Mouse (Mus musculus) thymus, adult 2 months (tissue): ENCODE results near the gene Bcl9l. TPM values are rescaled to one million over a fixed set of nuclear protein-coding genes. Genes with fewer than 3 reads are reported as not detected.

Experiments
- DNase-seq: peaks from one replicate; pipeline ENCODE4 v3.0.0; 2021
- H3K27ac ChIP-seq: fragments of 200-500 bp; 2 replicates; pipeline ENCODE4 v1.5.1; 2012; ENCODE audit warnings: low read length, control low read depth; ENCODE audit not compliant: control insufficient read depth, insufficient read depth
- H3K27me3 ChIP-seq: fragments of 200-500 bp; 2 replicates; pipeline ENCODE4 v1.6.1; 2012; ENCODE audit warnings: mild to moderate bottlenecking, low read length, moderate library complexity, mixed read lengths; ENCODE audit not compliant: control insufficient read depth, insufficient read depth
- H3K36me3 ChIP-seq: fragments of 200-500 bp; 2 replicates; pipeline ENCODE4 v1.6.1; 2012; ENCODE audit warnings: mild to moderate bottlenecking, low read length, moderate library complexity; ENCODE audit not compliant: control insufficient read depth, insufficient read depth
- H3K4me1 ChIP-seq: fragments of 200-500 bp; replicated peaks from 2 replicates; pipeline ENCODE4 v1.6.1; 2012; ENCODE audit warnings: low read length; ENCODE audit not compliant: control insufficient read depth, insufficient read depth
- H3K4me3 ChIP-seq: fragments of 200-500 bp; 2 replicates; pipeline ENCODE4 v1.5.1; 2012; ENCODE audit warnings: mild to moderate bottlenecking, low read length, control low read depth, moderate library complexity; ENCODE audit not compliant: control insufficient read depth, insufficient read depth
- CTCF ChIP-seq: fragments of 200-500 bp; IDR thresholded peaks from 2 replicates; pipeline ENCODE4 v1.5.1; 2012; ENCODE audit warnings: mild to moderate bottlenecking, control low read depth, low read length, moderate library complexity, borderline replicate concordance; ENCODE audit not compliant: control insufficient read depth, poor library complexity, insufficient read depth; ENCODE audit errors: extremely low read depth
- POLR2A ChIP-seq: fragments of 200-500 bp; IDR thresholded peaks from 2 replicates; pipeline ENCODE4 v1.6.1; 2012; ENCODE audit warnings: mild to moderate bottlenecking, low read length, control low read depth, moderate library complexity; ENCODE audit not compliant: control insufficient read depth, poor library complexity, insufficient read depth; ENCODE audit errors: extremely low read depth
- WGBS: fragments of 180-500 bp; shearing (Covaris S2); methylation state at CpG from one replicate; pipeline ENCODE4 v1.1.7; 2018; 5-methylcytosine and 5-hydroxymethylcytosine counted together
- polyA plus RNA-seq: library from polyadenylated mRNA; depleted of rRNA; stranded (reverse); fragments of >200 nt; gene quantifications from 2 replicates; pipeline ENCODE4 v1.2.3, GENCODE M21; 2012; rRNA removed

Gene Bcl9l
- polyA plus RNA-seq, 1 experiment, result 38.7 TPM

DNA sequence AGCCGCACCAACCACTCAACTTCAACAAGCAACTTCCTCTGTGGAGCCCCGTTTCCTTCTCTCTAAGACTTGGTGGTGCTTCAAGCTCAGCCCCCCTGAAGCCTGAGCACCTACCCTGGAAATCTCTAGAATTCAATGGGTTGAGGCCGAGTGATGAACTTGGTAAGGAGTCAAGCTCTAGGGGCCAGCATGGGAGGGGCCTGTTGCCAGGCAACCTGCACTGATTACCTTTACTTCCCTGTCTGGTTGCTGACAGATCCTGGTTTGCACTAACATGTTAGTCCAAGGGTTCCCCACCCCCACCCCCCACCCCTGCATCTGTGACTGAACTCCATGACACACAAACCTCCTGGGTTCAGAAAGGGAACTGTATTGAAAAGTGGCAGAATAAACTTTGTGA, 62.4 kb downstream of the Bcl9l start:
- no peak for DNase-seq
- 52% methylated on average over 3 of the region's 3 CpGs for WGBS
- Histone ChIP-seq H3K36me3 (no peaks in the 10 kb centered on the region), H3K27ac (no peak overlapping the region), H3K4me3 (no peak overlapping the region), H3K27me3 (no peaks in the 10 kb centered on the region), H3K4me1 (peaks cover 1% of the 10 kb centered on the region)
- TF ChIP-seq POLR2A, result no peak
- TF ChIP-seq CTCF, result no peak

DNA sequence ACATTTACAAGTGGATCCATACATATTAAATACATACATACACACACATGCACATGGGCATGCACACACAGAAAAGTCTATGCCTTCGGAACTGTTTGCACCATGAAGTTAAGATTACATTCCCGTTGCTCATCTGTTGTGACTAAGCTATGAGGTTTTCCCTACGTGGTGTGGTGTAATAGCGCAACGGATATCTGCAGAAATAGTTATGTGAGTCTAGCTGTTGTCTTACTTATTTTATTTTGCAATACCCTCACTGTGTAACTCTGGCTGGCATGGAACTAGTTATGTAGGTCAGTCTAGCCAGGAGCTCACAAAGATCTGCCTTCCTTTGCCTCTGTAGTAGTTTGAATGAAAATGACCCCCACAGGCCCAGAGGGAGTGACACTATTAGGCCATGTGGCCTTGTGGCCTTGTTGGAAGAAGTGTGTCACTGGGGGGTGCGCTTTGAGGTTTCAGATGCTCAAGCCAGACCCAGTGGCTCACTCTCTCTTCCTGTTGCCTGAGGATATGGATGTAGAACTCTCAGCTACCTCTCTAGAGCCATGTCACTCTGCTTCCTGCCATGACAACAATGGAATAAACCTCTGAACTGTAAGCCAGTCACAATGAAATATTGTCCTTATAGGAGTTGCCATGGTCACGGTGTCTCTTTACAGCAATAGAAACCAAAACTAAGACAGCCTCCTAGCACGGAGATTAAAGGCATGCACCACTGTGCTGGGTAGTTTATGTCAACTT, 66.0 kb downstream of the Bcl9l start:
- no peak for DNase-seq
- no peak for TF ChIP-seq POLR2A
- no peak for TF ChIP-seq CTCF
- Histone ChIP-seq H3K4me1 (no peaks in the 10 kb centered on the region), H3K4me3 (no peak overlapping the region), H3K27me3 (no peaks in the 10 kb centered on the region), H3K27ac (no peak overlapping the region), H3K36me3 (no peaks in the 10 kb centered on the region)
- WGBS, result 96% methylated on average over 8 of the region's 8 CpGs

DNA sequence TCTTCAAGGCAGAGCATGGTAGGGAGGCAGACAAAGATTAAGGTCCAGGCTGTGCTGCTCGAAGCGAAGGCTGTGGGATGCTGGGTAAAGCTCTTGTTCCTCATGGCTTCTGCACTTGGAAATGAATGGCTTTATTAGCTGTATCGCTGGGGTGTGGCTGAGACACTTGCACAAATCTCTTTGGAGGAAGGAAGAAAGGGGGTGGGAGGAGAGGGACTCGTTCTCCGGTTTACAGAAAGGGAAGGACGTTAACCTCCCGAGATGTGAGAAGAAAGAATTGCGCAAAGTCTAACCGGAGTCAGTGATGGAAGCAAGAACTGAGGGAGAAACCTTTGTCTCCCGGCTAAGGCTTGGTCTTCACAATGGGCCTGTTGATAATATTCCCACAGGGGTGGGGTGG, 68.5 kb downstream of the Bcl9l start:
- WGBS, result 62% methylated on average over 10 of the region's 10 CpGs
- no peaks in the 10 kb centered on the region for H3K27me3 ChIP-seq
- TF ChIP-seq POLR2A (no peak), CTCF (no peak)
- DNase-seq, result no peak
- no peaks in the 10 kb centered on the region for H3K4me1 ChIP-seq
- no peaks in the 10 kb centered on the region for H3K36me3 ChIP-seq
- no peak overlapping the region for H3K27ac ChIP-seq
- no peak overlapping the region for H3K4me3 ChIP-seq

DNA sequence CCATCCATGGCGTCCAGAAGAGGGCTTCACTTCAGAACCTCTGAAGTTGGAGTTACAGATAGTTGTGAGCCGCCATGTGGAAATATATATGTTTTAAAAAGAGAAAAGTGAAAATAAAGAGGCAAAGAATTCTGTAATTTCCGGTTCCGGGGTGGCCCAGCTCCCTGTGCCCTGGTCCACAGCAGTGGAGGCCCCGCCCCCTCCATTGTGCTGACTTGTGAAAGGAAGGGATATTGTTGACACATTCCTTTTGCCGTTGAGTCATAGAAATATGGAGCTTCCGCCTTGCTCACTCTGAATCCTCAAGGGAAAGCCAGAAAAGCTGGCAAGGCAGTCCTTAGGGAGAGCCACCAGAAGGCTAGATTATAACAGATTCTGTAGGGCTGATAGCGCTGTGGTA, 69.5 kb downstream of the Bcl9l start:
- DNase-seq, result no peak
- no peaks in the 10 kb centered on the region for H3K27me3 ChIP-seq
- 90% methylated on average over 8 of the region's 8 CpGs for WGBS
- no peak overlapping the region for H3K4me3 ChIP-seq
- no peaks in the 10 kb centered on the region for H3K36me3 ChIP-seq
- TF ChIP-seq CTCF, result no peak
- no peak for TF ChIP-seq POLR2A
- H3K4me1 ChIP-seq, result no peaks in the 10 kb centered on the region
- no peak overlapping the region for H3K27ac ChIP-seq

Other genes starting within 250 kb of the Bcl9l start
- gene Cbl, start 248.8 kb upstream of the Bcl9l start, polyA plus RNA-seq, result 132 and 194 TPM in 2 replicates
- gene Ccdc153, start 242.1 kb upstream of the Bcl9l start, polyA plus RNA-seq, result 6.1 and 13.0 TPM in 2 replicates
- 0.55 and 0.59 TPM in 2 replicates for gene Pdzd3, start 231.4 kb upstream of the Bcl9l start, polyA plus RNA-seq
- 13.4 and 16.2 TPM in 2 replicates for gene Nlrx1, start 214.2 kb upstream of the Bcl9l start, polyA plus RNA-seq
- 1.2 and 2.7 TPM in 2 replicates for gene Abcg4, start 194.2 kb upstream of the Bcl9l start, polyA plus RNA-seq
- 71.1 and 71.9 TPM in 2 replicates for gene Hinfp, start 177.2 kb upstream of the Bcl9l start, polyA plus RNA-seq
- gene C2cd2l, start 162.5 kb upstream of the Bcl9l start, polyA plus RNA-seq, result 94.1 and 110 TPM in 2 replicates
- gene Dpagt1, start 156.8 kb upstream of the Bcl9l start, polyA plus RNA-seq, result 47.9 and 49.5 TPM in 2 replicates
- gene H2afx, start 148.1 kb upstream of the Bcl9l start, polyA plus RNA-seq, result 891 and 1,033 TPM in 2 replicates
- 40.7 and 42.2 TPM in 2 replicates for gene Hmbs, start 138.6 kb upstream of the Bcl9l start, polyA plus RNA-seq
- gene Vps11, start 121.2 kb upstream of the Bcl9l start, polyA plus RNA-seq, result 37.9 and 40.8 TPM in 2 replicates
- 74.4 and 75.5 TPM in 2 replicates for gene Hyou1, start 103.3 kb upstream of the Bcl9l start, polyA plus RNA-seq
- gene Slc37a4, start 86.0 kb upstream of the Bcl9l start, polyA plus RNA-seq, result 22.4 and 32.9 TPM in 2 replicates
- gene Rps25, start 75.7 kb upstream of the Bcl9l start, polyA plus RNA-seq, result 220 and 258 TPM in 2 replicates
- 49.1 and 57.4 TPM in 2 replicates for gene Trappc4, start 75.2 kb upstream of the Bcl9l start, polyA plus RNA-seq
- gene Ccdc84, start 64.3 kb upstream of the Bcl9l start, polyA plus RNA-seq, result 30.0 and 30.9 TPM in 2 replicates
- gene Foxr1, start 41.7 kb upstream of the Bcl9l start, polyA plus RNA-seq, result 0.08 and 0.22 TPM in 2 replicates
- gene Upk2, start 27.8 kb upstream of the Bcl9l start, polyA plus RNA-seq, result 1.4 and 1.6 TPM in 2 replicates
- 7.7 and 9.9 TPM in 2 replicates for gene Cxcr5, start 79.1 kb downstream of the Bcl9l start, polyA plus RNA-seq
- 29.2 and 35.6 TPM in 2 replicates for gene Ddx6, start 122.1 kb downstream of the Bcl9l start, polyA plus RNA-seq
- 0.15 and 0.29 TPM in 2 replicates for gene Treh, start 190.4 kb downstream of the Bcl9l start, polyA plus RNA-seq